Mouse (Mus musculus) kidney, postnatal 36 days (tissue): ENCODE results near the gene Gm17783.
"Not testable (repeated sequence)": the region's sequence is repeated elsewhere in the genome, so short reads cannot be mapped to it uniquely, and the experiment has no call there.

ENCODE experiments used
- DNase-seq, 2 experiments: peaks; one replicate each; pipeline ENCODE4 v3.0.0; 2021 to 2022; ENCODE audit warnings: mixed read lengths in 2 of 2

Gm17783 gene

DNA sequence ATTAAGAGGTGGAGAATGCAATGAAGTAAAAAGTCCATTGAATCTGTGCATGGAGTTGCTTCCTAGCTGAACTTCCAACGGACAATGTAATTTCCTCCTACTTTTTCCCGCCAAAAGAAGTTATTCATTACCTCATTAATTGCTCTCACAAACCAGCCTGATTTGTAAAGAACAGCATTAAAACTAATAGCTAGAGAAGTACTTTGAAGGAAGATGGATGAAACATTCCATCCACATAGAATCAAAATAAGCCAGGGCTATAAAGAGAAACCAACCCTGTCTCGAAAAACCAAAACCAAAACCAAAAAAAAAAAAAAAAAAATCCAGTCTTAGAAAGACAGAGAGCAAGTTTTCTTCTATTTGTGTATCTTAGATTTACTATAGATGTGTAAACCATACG lies at the start of gene Gm17783:
Gene Gm17783 (minus strand): TSS at position 101 of the 400 bp plus-strand sequence.
- no peak for DNase-seq

DNA sequence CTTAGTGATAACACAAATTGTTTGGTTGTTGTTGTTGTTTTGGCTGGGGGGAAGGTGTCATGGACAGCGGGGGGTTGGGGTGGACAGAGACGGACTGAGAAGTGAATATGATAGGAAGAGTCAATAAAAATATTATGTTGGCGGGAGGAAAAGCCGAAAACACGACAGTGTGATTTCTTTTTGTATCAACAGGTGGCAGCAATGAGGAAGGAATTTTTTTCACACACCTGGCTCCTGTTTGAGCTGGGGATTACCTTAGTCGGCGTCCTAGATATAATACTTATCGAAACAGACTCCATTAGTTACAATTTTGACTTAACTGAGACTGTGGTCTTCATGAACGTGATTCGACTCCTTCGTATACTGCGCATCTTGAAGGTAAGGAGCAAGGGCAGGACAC lies 48.0 kb upstream of the Gm17783 start:
- DNase-seq = peak in 1 of 2 experiments; percentile 5

DNA sequence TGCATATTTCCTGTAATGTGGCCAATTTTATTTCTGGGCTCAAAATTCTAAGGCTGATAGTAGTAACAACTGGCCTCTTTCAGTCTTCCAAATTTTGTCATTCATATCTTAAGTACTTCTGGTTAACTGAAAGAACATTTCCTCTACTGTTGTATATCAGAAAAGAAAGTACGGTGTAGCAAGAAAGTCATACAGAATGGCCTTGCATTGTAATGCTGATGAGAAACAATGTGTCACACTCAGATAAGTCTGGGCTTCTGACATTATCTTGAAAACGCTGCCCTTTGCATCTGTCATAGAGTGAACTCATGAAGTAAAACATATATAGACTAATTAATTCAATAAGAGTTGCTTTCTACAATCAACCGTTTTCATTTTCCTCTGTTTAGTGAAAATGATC lies 40.5 kb upstream of the Gm17783 start:
- DNase-seq = no peak

DNA sequence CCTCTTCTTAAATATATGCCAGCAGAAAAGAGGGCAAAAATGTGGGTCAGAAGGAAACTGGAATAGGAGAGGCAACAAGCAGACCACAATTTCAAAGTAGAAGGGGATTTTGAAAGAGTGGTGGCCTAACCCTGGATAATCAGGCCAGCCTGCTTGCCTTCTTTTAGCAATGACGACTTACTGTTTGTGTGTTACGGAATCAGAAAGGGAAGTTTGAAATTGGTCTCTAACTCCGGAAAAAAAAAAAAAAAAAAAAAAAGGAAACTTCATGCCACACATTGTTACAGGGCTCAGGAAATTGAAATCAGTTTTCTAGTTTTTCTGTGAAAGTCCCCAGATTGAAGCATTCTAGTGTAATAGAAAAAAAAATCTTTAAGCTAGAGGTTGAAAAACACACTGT lies 29.9 kb upstream of the Gm17783 start:
- DNase-seq = no peak

DNA sequence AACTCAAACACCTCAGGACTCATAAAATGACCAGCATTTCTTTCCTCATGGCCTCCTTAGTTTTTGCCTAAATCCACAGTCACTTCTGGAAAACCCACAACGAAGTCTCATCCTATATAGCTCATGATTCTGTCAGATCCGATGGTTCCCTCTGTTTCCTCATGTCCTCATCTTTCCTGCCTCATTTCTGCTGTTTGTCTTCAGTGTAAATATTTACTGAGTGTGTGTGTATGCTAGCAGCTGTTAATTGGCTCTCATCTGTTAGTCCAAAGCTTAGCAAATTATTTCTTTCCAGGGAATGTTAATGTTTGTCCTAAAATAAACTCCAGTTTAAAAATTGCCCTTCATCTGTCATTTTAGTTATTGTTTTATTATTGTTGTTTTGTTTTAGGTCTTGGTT lies 19.7 kb upstream of the Gm17783 start:
- DNase-seq = no peak

DNA sequence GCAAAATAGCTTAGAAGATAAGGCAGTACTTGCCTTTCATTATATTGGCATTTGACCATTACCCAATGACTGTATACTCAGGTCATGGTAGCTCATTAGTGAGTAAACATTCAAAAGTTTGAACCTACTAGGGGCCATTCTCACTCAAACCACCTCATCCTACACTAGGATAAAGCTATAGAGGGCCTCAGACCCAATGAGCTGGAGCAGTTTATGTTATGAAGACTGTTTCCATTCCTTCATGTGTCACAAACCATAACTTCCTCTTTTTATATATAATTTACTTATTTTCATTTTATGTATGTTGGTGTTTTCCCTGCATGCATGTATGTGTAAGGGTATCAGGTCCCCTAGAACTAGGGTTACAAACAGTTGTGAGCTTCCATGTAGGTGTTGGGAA lies 16.1 kb upstream of the Gm17783 start:
- no peak for DNase-seq

DNA sequence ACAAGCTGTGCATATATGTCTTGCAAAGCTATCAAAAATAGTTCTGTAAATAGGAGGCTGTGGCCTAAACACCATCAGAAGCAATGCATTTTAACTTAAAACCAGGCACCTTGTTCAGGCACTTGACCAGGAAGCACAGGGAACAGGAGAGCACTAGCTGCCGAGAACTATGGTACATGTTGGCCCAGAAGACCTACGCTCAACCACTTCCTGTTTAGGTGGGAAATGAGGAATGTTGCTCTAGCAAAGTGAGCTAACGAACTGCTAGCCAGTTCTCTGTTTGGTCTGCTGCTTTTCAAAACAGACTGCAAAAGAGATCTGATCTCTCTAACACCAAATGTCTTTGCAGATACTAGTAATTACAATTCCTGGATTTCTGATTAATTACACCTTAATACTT lies 12.5 kb upstream of the Gm17783 start:
- no peak for DNase-seq

DNA sequence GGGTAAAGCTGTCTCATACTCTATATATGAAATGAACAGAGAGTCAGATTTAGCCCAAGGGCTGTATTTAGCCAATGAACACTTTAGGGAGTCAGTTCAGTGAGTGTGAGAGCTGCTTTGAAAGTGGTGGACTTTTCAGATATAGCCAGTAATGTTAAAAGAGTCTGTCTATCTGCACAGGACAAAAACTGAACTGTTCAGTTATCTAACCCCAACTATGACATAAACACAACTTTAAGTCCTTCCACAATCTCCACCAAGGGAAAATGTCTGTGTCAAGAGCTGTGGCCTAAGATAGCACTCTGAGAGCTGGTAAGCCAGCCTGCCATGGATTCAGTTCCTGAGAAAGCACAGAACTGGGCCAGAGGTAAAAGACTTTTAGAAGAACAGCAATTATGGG lies 10.3 kb upstream of the Gm17783 start:
- DNase-seq = no peak

DNA sequence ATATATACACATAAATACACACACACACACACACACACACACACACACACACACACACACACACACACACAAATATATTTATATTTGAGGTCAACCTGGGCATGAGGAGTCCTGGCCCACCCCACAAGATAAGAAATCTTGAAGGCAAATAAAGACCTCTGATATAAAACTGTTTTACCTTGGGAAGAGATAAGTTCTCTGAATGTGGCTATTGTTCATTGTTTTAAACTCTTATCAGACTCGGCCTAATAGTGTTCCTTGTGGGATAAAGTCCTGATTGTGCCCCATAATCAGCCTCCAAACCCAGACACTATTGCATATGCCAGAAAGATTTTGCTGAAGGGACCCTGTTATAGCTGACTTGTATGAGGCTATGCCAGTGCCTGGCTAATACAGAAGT lies 6.5 kb upstream of the Gm17783 start:
- not testable (repeated sequence) for DNase-seq

DNA sequence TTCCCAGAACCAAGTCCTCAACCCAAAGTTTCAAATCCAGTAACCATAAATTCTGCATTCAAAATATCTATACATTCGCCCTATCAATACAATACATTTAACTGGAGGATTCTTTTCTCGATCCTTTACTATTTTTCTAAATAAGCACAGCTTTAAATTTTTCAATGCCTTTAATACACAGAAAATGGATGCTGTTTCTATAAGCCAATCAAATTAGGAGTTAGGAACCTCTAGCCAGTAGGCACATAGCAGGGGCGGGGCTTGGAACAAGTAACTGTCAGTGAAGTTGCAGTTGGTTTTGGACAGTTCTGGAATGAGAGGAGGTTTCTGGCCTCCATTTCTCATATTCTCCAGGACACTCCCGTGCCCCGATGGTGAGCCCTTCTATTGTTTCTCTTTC lies 3.2 kb upstream of the Gm17783 start, which contains the start of gene Slc9c1:
Gene Slc9c1 (plus strand): TSS at position 301 of the 400 bp plus-strand sequence.
- DNase-seq = no peak

DNA sequence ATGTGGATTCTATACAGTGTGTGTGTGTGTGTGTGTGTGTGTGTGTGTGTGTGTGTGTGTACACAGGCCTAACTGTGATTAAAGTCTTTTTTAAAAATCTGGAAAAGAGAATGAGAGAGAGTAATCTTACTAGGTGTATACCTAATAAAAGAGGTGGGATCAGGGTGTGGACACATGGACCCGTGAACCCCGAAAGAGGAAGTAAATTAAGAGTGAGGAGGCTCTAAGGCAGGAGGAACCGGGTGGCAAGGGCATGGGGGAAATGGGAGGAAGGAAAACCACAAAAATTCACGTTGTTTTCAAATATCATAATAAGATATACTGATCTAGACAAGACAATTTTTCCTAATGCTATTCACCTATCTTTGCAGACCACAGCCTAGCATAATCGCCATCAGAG lies 6.3 kb downstream of the Gm17783 start:
- DNase-seq = no peak

DNA sequence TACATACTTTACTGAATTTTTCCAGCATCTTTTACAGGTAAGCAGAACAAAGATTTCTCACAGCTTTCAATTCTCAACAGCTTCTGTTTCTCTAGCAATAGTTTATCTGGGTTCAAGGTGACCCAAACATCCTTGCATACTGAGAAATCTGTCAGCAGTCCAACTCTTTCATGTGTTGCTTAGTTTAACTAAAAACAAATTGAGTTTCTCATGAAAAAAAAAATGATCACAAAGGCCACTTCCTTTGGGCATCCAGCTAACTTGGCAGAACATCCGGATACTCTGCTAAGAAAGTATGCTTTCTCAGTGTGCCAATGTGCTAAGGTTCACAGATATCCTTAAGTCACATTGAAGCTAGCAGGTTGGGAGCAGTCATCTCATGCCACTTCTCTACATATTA lies 36.5 kb downstream of the Gm17783 start:
- DNase-seq = peak; percentile 26 to 42

DNA sequence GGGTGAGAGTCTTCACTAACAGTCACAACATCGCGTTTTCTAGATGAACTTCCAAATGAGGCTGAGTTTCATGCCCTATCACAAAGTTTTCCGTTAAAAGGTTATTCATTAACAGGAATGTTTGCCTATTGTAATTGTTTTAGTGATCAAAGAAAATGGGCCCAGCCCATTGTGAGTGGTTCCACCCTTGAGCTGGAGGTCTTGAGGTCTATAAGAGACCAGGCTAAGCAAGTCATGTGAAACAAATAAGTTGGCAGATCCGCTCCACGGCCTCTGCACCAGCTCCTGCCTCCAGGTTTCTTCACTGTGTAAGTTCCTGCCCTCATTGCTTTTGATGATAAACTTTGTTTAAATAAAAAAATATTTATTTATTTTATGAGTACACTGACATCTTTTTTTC lies 38.9 kb downstream of the Gm17783 start, which contains the start of gene Gm609:
Gene Gm609 (minus strand): TSS at position 43 of the 400 bp plus-strand sequence.
- peak in 1 of 2 experiments; percentile 7 for DNase-seq

DNA sequence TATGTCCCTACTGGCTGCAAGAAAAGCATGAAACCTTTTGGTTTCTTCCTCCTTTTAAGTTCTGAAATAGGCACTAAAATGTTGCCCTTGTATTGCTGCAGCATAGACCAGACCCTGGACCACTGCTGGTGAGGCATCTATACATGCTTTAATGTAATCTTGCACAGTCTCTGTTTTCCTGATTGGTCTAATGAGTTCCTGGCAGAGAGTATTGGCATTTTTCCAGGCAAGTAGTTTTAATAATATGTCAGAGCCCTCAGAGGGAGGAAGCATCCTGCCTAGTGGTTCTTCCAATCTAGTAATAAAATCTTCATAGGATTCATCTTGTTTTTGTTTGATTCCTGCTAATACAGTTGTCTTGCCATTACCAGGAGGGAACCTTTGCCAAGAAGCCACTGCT lies 54.9 kb downstream of the Gm17783 start:
- DNase-seq = no peak

DNA sequence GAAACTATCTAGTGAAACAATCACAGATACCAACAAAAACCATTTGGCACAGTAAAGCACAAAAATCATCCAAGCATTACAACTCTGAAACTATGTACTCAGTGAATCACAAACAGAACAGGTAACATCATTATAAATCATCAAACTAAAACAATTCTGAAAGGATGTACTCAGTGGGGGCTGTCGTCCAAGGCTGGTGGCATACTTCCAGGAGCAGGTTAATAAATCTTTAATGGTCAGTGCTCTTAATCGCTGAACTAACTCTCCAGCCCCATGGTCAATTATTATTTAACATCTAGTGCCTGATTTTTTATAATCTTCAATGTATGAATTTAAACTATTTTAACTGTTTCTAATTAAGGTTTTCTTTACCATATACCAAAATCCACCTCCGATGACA lies 60.0 kb downstream of the Gm17783 start:
- peak; percentile 66 to 71 for DNase-seq
